Mouse (Mus musculus) small intestine, adult 2 months (tissue): ENCODE data around the gene Inka2.

ENCODE experiments used
- CTCF ChIP-seq: fragments of 200-500 bp; IDR thresholded peaks from 2 replicates; pipeline ENCODE4 v1.5.1; 2012; ENCODE audit warnings: low read depth, mild to moderate bottlenecking, control low read depth, inconsistent platforms, low read length, moderate library complexity, mixed read lengths; ENCODE audit not compliant: insufficient replicate concordance, insufficient read length; ENCODE audit errors: extremely low read depth
- POLR2A ChIP-seq: fragments of 200-500 bp; IDR thresholded peaks from 2 replicates; pipeline ENCODE4 v1.6.1; 2012; ENCODE audit warnings: low read depth, mild to moderate bottlenecking, control low read depth, inconsistent platforms, low read length, moderate library complexity

DNA sequence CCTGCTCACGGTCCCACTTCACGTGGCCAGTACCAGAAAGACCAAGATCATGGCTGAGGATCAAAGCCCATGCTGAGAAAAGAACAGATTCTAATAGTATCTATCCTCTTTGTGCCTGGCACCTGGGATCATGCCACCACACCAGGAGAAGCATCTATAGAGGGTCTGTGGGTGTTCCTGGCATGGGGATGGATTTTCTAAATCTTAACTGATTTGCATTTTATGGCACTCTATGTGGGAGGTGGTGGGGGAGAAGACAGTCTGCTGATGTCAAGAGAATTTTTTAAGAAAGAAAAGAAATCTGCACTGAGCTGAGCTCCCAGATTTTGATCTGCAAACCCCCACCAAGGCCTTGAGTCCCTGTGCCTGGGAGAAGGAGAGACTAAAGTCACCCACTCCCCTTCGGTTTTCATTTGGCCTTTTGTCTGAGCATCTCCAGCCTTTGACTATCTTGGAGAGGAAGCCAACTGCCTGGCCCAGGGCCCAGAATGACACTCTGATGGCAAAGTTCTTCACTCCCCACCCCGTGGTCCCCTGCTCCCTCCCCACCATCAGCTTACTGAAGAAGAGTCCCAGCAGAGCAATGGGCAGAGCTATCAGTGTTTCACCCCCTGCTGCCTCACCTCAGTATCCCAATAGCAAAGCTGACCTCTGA is 2.1 kb downstream of the Inka2 start:
- TF ChIP-seq CTCF (no peak), POLR2A (no peak)
